Mouse (Mus musculus) heart, postnatal 36 days (tissue): ENCODE results near the gene Hint1. TPM values are rescaled to one million over a fixed set of nuclear protein-coding genes. Genes with fewer than 3 reads are reported as not detected.
"Not testable (repeated sequence)": the region's sequence is repeated elsewhere in the genome, so short reads cannot be mapped to it uniquely, and the experiment has no call there.

Experiments
- DNase-seq, 2 experiments: peaks; one replicate each; pipeline ENCODE4 v3.0.0; 2021 to 2022
- intact Hi-C: fragments of 180-260 bp; cut with DNase I; formaldehyde crosslinking; loops from one replicate; pipeline ENCODE4 v1.15.1; 2025
- total RNA-seq, 2 experiments: library from RNA; stranded (reverse); gene quantifications; 2 replicates each; pipeline ENCODE4 v1.2.3; 2021

Hint1 gene
- total RNA-seq, 2 experiments from 2014 or later, result 292 to 340 TPM

DNA sequence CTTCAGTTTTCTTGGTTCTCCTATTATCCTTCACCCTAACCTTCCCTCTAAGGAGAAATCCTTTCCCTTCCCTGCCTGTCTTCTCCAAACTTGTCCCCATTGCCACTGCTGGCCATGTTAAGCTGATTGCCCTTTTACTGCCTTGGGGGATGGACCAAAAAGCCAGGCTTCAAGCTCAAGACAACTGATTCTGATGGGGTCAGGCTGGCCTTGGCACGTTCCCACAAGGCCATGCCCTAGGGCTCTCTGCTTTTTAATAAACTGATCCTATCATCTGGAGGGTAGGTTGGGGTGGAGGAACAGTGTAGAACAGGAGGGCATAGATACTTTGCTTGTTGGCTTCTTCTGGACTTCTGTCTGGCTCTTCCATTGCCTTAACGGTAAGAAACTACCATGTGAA, 19.2 kb downstream of the Hint1 start:
- intact Hi-C loops, result no loop called here
- no peak for DNase-seq

DNA sequence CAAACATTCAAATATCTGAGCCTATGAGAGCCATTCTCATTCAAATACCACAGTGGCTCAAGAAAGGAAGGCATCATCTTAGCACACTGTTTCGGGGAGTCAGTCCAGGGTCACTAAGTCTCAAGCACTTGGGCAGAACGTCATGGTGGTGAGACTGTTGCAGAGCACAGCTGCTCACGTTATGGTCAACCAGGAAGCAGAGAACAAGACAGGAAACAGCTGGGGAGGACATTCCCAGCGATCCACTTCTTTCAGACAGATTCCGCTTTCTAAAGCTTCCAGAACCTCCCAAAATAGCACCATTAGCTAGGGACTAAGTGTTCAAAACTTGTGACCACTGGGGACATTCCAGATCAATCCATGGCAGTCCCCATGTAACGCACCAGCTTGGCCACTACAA, 21.7 kb downstream of the Hint1 start:
- DNase-seq, result no peak
- intact Hi-C loops, result no loop called here

DNA sequence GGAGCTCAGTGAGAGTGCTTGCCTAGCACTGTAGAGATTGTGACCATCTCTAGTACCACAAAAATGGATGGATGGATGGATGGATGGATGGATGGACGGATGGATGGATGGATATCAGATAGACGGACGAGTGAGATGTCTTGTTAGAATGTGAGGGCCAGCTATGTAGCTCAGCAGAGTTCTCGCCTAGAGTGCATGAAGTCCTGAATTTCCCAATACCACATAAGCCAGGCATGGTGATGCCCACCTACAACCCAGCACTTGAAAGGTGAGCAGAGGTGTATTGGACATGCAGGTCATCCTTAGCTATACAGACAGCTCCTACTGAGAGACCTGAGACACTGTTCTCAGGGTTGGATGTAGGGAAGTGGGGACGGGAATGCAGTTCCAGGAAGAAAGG, 25.2 kb downstream of the Hint1 start:
- DNase-seq, result no peak
- intact Hi-C loops, result no loop called here

DNA sequence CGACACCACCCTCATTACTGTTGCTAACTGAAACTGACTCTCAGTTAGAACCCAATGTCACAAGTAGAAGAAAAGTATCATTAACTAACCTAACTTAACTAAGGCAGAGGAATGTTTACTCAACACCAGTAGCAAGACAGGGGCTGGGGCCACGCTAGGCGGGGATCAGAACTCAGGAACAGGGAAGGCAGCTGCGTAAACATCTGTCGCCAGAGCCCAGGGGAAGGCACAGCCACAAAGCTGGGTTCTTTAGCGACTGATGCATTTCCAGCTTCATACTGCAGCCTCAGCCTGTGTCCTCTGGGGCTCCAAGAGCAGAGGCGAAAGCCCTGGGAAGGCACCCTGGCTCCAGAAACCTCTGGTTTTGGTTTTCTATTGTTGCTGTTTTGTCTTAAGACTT, 25.9 kb downstream of the Hint1 start:
- intact Hi-C loops, result no loop called here
- no peak for DNase-seq

DNA sequence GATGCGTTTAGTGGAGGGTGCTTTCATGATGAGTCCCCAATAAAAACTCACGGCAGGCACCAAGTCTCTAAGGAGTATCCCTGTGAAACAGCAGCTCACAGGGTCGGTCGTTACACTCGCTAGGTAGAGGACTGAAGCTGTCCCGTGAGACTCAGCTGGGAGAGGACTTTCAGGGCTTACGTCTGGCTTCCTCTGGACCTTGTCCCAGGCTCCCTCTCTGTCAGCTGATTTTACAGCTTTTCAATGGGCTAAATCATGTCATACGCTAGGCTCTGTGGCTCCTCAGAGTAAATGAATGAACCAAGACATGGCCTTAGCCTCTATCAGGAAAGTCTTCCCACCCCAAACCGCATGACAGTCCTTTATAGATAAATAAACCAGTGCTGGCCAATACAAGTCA, 28.4 kb downstream of the Hint1 start:
- no peak for DNase-seq
- intact Hi-C loops, result no loop called here

DNA sequence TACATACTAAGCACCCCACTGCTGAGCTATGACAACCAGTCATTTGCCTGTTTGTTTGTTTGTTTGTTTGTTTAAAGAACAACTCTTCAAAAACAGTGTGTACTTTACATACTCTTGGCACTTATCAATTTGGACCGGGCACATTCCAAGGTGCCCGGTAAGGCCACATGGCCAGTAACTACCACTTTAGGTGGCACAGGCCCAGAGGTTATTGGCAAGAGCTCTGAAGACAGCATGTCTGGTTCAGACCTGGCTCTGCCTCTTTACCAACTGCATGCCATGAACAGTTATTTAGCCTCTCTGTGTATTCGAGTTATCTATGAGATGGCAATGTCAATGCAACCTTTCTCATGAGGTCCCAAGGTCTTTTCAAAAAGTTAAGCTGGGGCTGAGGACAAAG, 30.5 kb downstream of the Hint1 start:
- intact Hi-C loops, DNase-seq: not testable (repeated sequence)

DNA sequence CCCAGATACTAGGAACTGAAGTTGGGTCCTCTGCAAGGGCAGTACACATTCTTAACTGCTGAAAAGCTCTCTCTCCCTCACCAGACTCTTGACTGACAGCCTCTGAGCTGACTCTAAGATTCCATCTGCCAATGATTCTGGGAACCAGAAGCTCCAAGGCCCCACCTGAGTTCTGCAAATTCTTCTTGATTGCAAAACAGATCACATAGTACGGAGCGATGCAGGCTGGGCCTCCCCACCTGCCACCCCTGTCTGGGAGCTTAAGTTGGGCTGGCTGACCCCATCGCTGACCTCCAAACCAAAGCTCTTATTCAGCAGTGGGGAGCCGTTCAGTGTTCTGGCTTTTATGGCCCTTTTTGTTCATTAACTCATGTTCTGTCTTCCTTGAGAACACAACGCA, 31.3 kb downstream of the Hint1 start:
- DNase-seq, result no peak
- intact Hi-C loops, result no loop called here

DNA sequence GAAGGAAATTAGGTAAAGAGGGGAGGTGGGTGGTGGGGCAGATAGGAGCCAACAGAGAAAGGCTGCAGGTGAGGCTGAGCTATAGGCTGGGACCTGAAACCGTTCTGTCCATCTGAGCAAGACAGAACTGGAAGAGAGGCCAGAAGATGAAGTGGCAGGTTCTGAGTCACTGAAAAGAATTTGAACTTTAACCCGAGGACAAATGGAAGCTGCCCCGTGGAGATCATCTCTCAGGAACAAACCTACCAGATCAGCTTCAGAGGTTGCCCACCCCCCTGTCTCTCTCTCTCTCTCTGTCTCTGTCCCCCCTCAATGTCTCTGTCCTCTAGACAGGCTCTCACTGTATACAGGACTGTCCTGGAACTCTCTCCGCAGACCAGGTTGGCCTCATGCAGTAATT, 33.5 kb downstream of the Hint1 start:
- DNase-seq, result no peak
- intact Hi-C loops, result no loop called here

DNA sequence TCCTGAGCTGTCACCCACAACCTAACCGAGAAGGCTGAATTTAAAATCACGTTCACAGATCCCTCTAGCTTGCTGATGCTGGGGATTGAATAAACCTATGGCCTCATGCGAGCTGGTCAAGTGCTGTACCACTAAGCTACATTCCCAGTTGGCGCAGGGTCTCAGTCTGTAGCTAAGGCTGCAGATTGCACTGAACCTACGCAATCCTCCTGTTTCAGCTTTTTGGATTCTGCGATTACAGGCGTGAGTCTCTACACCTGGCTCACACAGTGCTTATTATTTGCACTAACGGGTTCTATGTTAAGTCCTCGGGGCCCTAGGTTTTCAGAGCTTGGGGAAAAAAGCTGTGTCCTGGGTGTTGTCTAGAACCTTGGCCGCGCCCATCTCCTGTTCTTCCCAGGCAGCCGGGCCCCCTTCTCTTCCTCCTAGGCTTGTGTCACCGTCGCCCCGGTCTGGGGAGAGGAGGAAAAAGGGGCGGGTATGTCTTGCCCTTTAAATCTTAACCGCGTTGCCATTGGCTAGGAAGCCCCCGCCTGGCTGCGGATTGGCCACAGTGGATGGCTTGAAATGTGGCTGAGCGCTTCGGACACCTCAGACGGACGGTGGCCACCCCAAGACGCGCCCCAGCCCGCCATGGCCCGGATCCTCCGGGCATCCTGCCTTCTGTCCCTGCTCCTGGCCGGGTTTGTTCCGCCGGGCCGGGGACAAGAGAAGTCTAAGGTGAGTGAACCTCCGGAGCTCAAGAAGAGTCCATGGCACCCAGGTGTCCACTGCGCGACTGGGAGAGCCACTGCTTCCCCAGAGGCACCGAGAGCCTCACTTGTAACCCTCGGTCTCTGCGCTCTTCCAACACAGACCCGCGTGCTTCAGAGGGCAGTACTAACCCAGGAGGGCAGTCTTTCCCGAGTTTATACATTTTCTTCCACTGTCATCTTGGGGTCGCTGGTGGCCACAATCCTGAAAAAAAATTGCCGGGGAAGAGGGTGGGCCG, 36.4 kb downstream of the Hint1 start, which contains the start of gene Gpx3:
Gene Gpx3, plus strand, starts transcription at position 121 of the 991 bp plus-strand sequence.
- peak; percentile 83 to 85 for DNase-seq
- intact Hi-C loops, result no loop called here

DNA sequence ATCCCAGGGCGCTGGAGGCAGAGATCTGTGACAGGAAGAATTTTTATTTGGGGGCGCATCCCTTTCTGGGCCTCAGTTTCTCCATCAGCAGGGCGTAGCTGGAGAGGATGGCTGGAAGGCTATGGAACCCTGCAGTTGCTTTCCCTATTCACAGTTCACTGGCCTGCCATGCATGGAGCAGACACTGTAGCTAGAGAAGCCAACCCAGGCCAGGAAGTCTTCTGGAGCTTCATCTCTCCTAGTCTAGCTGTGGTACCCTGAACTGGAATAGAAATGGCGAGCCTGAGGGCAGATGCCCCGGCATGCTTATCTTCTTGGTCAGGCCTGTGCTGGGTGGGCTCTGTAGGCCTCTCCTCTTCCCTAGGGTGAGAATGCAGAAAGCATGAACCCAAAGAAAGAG, 37.2 kb downstream of the Hint1 start:
- DNase-seq, result no peak
- intact Hi-C loops, result no loop called here

DNA sequence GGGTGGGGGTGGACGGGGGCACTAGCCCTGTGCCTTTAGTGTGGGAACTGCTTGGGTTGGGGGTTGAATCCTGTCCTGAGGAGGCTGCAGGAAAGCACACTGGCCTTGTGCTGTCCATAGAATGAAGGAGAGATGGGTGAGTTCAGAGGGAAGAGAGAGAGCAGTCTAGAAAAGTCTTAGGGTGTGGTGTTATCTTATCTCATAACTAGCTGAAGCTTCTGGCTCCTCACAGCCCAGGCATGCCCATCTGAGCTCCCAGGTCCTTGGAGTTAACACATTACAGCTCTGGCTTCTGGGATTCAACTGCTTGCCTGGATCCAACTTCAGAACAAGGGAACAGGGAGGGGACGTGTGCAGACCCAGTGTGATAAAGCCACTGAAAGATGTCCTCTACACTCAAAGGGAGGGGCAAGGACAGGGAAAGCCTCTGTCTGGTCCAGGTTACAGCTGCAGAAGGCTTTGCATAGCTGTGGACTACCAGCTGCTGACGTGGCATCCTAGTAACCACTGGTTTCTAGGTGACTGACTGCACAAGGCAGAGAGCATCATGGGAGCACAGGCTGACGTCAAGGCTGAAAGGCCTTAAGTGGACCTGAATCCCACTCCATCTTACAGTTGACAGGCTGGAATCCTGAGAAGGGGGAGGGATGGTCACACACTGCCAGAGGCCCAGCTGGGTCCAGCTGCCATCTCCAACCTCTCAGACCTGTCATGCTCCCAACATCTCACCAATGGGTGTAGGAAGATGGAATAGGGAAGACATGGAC, 37.9 kb downstream of the Hint1 start:
- intact Hi-C loops, result no loop called here
- peak; percentile 53 to 54 for DNase-seq

DNA sequence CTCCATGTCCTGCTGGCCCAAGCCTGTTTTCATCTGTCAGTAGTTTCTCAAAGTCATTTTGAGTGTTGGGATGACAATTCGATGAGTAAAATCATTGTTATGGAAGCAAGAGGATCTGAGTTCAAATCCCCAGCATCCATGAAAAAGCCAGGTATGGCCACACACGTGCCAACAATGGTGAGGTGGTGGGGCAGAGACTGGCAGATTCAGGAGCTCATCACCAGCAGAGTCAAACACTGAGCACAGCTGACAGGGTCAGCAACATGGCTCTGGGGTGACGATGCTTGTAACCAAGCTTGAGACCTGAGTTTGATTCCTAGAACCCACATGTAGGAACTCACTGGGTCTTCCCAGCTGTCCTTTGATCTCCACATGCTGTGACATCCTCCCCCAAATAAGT, 38.9 kb downstream of the Hint1 start:
- intact Hi-C loops, result no loop called here

DNA sequence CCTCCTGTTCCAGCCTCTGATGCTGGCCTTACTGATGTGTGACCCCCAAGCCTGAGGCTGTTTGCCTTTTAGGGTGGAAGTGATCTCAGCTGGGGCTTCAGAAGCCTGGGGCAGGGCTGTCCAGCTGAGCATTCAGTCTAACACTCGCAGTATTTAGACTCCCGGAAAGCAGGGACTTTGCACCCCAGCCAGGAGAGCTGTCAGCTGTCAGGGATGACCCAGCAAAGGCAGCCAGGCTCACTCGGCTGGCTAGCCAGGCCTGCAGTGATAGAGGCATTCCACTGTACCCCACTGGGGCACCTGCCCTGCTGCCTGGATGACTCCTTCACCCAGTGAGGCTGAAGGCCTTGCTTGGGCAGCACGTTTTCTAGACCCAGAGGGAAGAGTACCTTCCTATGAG, 39.7 kb downstream of the Hint1 start:
- DNase-seq, result no peak
- intact Hi-C loops, result no loop called here

More for the DNA sequence above, 38.9 kb downstream of the Hint1 start:
- no peak for DNase-seq

DNA sequence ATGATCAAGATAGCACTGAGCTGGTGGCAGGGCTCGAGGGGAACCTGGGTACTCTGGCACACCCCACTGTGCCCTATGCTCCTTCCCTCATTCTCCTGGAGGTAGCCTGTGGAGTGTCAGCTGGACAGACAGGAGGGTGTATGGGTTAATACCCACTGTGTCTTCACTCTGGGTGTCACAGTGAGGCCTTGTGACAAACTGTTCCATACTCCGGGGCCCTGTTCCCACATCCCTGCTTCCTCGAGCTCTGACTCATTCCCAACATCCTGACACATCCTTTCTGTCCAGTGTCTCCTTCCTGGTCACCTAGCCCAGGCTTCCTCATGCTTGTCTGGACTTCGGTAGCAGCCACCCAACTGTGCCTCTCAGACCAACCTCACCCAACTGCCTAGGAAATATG, 40.3 kb downstream of the Hint1 start:
- intact Hi-C loops, result no loop called here
- no peak for DNase-seq

DNA sequence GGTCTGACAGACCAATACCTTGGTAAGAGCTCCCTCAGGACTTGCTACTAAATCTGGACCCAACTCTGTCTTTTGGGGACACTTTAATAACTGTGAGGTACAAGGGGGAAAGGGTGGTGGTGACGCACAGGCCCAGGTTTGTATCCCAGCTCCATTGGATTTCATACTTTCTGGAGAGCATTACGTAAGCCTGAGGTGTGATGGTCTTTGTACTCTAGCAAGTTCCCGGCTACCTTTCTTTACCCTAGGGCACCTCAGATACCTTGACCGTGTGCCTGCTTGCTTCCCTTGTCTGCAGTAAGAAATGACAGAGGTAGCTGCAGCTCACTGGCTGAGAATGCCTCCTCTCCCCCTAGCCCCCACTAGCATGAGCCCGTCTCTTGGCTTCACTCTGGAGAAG, 41.1 kb downstream of the Hint1 start:
- DNase-seq, result no peak
- intact Hi-C loops, result no loop called here

DNA sequence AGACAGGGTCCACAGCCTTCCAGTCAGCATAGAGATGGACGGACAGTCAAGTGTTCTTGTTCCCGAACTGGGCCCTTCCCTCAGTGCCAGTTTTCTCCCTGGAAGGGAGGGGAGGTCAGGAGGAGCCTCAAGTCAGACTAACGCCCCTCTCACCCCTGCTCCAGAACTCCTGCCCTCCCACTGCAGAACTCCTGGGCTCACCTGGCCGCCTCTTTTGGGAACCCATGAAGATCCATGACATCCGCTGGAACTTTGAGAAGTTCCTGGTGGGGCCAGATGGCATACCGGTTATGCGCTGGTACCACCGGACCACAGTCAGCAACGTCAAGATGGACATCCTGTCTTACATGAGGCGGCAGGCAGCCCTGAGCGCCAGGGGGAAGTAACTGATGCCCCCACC, 43.1 kb downstream of the Hint1 start:
- intact Hi-C loops, result no loop called here
- no peak for DNase-seq

DNA sequence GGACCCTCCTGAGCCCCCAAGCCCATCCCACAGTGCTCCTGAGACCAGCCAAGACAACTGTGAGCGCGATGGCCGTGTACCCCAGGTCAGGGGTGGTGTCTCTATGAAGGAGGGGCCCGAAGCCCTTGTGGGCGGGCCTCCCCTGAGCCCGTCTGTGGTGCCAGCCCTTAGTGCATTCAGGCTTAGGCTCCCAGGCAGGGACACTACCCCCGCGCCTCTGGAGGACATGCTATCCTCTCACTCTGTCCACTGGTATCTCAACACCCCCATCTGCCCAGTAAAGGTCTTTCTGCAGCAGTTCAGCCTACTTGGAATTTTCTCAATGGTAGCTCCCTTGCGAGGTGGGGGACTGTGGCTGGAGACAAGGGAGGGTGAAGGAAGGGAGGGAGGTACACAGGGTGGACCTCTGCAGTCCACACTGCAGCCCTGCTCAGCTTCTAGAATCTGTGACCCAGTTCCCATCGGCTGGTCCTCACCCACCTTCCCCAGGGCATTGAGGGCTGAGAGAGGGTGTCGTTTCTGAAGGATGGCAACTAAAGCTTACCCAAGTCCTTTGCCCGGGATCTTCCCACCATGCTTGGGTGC, 44.0 kb downstream of the Hint1 start:
- no peak for DNase-seq
- intact Hi-C loops, result no loop called here

DNA sequence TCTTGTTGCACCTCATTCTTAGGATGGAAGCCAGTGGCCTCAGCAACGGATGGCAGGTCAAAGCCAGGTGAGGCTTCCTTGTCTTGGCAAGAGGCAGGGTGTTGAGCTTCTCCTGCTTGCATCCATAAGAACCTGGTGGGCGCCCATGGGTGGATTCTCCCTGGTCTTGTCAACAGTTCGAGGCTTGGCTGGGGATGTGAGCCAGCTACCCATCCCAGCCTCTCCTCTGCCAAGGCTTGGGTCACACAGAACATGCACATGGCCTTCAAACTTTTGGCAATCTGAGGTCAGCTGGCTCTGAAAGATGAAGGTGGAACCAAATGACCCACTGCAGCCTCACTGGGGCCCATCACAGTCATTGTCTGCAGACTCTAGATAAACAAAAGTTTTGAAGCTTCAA, 45.0 kb downstream of the Hint1 start:
- no peak for DNase-seq
- intact Hi-C loops, result no loop called here

DNA sequence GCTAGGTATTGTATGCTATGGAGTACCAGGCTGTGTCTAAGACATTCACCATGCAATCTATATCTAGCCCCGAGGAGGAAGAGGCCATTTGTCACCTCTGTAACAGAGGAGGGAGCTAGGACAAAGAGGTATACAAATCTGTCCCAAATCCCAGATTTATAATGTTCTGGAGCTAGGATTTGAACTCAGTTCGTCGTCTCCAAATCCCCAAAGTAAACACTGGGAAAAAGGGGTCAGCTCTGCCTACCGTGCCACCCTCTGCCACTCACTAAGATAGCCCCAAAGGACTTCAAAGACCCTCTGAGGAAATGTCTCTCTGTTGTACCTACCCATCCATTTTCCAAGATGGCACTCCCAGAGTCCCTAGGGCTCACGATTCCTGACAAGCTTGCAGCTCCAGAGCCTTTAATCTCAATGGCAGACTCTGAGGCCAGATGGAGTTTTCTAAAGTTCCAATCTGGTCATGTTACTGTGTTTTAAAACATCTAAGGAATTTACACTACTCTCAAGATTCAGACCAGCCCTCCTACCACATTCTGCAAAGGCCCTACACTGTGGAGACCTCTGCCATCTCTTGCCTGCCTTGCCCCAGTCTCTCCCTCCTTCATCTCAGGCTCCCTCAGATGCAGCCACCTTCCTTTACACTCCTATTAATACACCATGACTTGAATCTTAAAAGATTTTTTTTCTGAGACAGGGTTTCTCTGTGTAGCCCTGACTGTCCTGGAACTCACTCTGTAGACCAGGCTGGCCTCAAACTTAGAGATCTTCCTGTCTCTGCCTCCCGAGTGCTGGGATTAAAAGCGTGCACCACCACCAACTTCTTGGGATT, 45.7 kb downstream of the Hint1 start:
- DNase-seq, result no peak
- intact Hi-C loops, result no loop called here

DNA sequence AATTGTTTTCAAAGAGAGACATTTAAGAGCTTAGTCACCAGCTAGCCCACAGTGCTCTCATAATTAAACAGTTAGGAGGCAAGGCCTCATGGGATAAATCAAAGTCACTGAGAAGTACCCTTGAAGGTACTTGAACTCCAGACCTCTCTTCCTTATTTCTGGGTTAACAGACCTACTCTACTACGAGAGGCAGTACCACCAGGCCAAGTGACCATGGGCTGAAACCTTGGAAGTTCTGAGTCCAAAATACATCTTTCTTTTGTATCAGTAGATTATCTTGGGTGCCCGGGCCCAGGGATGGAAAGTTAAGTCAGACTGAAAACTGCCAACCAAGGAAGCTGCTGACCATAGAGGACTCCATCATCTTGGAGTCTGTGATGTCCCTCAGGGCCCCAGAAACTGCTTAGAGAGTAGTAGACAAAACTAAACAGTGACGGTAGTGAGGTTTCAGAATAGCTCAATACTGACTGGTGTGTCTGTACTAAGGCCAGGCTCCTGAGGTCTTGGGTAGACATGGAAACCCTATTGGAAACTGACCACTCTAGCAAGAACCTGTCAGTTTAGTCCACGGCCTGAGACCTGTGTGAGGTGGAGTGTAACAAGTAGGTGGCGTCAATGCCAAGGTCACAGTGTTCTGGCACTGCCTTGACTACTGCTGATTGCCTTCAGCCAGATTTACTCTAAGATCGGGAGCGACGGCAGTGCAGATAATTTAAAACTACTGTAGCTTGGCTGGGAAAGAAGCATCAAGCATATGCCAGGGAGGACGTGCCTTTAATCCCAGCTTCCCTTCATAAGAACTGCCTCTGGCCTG, 46.5 kb downstream of the Hint1 start:
- DNase-seq, result no peak
- intact Hi-C loops, result no loop called here
